Mouse (Mus musculus) right cerebral cortex, postnatal 4 days (tissue): Measurements from ENCODE around the gene Cryzl1.
A peak's percentile ranks its signal among the peaks of the same experiment; 100 is the strongest.

Experiments
- DNase-seq: peaks from one replicate; pipeline ENCODE4 v3.0.0-alpha.2; 2022

Cryzl1 gene

GRCm38 (mm10) chr16:91738505-91738904 lies 9.7 kb upstream of the Cryzl1 start:
- DNase-seq, result no peak

- DNase-seq, result no peak
These were observed 7.5 kb upstream of the Cryzl1 start for GRCm38 (mm10) chr16:91736046-91736816.

- DNase-seq, result no peak
These were observed 6.0 kb upstream of the Cryzl1 start for GRCm38 (mm10) chr16:91734771-91735170.

- DNase-seq, result no peak
These were observed 4.0 kb upstream of the Cryzl1 start for GRCm38 (mm10) chr16:91732816-91733215.

GRCm38 (mm10) chr16:91730446-91730845 lies 1.7 kb upstream of the Cryzl1 start:
- DNase-seq, result no peak

GRCm38 (mm10) chr16:91729821-91730441 lies 1.2 kb upstream of the Cryzl1 start:
- peak; percentile 39 for DNase-seq

- DNase-seq, result peak; percentile 95
These were observed 299 bp upstream of the Cryzl1 start, which contains the start of gene Itsn1 for GRCm38 (mm10) chr16:91729066-91729482. Gene Itsn1 (plus strand): TSS chr16:91729281.

- DNase-seq, result no peak
These were observed 1.3 kb downstream of the Cryzl1 start for GRCm38 (mm10) chr16:91727433-91727832.

- peak; percentile 42 for DNase-seq
These were observed 4.5 kb downstream of the Cryzl1 start for GRCm38 (mm10) chr16:91724247-91724646.

GRCm38 (mm10) chr16:91717399-91717798 lies 11.4 kb downstream of the Cryzl1 start:
- DNase-seq, result no peak

- no peak for DNase-seq
These were observed 11.8 kb downstream of the Cryzl1 start for GRCm38 (mm10) chr16:91716927-91717349.

GRCm38 (mm10) chr16:91710241-91710640 lies 18.5 kb downstream of the Cryzl1 start:
- no peak for DNase-seq

GRCm38 (mm10) chr16:91704603-91705340 lies 24.0 kb downstream of the Cryzl1 start:
- DNase-seq, result peak; percentile 22

GRCm38 (mm10) chr16:91702771-91703188 lies 26.0 kb downstream of the Cryzl1 start:
- no peak for DNase-seq

- DNase-seq, result no peak
These were observed 26.9 kb downstream of the Cryzl1 start for GRCm38 (mm10) chr16:91701908-91702307.

- no peak for DNase-seq
These were observed 29.8 kb downstream of the Cryzl1 start for GRCm38 (mm10) chr16:91698995-91699394.

GRCm38 (mm10) chr16:91695108-91695755 lies 33.5 kb downstream of the Cryzl1 start:
- no peak for DNase-seq

- peak; percentile 85 for DNase-seq
These were observed 34.2 kb downstream of the Cryzl1 start for GRCm38 (mm10) chr16:91694455-91695084.

GRCm38 (mm10) chr16:91689791-91690190 lies 39.0 kb downstream of the Cryzl1 start:
- no peak for DNase-seq

GRCm38 (mm10) chr16:91688619-91689334 lies 40.0 kb downstream of the Cryzl1 start, which contains the start of gene Donson:
Gene Donson (minus strand): TSS chr16:91688770.
- DNase-seq, result peak; percentile 95

- DNase-seq, result no peak
These were observed 40.7 kb downstream of the Cryzl1 start for GRCm38 (mm10) chr16:91688023-91688618.
